29 mouse cellular contexts compared by ENCODE assay signal in the genomic region with DNA sequence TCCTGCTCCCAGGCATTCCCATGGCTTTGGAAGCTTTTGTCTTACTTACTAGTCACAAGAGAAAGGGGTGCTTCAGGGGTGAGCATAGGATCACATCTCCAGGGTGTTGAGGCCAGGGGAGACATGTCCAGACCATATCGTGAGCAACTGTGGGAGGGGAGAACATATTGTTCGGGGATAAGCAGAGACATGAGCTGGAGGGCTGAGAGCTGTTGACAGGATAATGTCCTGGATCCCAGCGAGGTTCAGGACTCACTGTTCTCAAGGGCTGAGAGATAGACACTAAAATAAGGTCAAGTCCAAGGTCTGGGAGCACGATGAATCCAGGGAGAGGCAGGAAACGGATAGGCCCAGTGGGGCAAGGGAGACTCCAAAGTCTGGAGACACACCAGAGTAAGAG. TPM values are rescaled to one million over a fixed set of nuclear protein-coding genes. Genes with fewer than 3 reads are reported as not detected.
DNase-seq lines count a peak whose midpoint lies in the region.
"Had no signal": no experiment of that assay in that cellular context is flagged by ENCODE, and none has a peak within 500 bp of the region (broad histone marks: within the 10 kb centered on the region; RNA-seq: fewer than 3 reads in every experiment).

No protein-coding gene starts in this region.

- 54% methylated on average over 5 of the region's 5 CpGs for WGBS in heart, embryonic 10.5 days

- no peaks in the 10 kb centered on the region for H3K27me3 ChIP-seq in heart, embryonic 10.5 days (ENCODE audit: insufficient read depth, poor library complexity, severe bottlenecking)
- H3K27me3 ChIP-seq: forebrain, embryonic 12.5 days; heart, embryonic 15.5 days; megakaryocyte, embryonic 14.5 days; neural tube, embryonic 13.5 days; stomach, embryonic 15.5 days had no signal

- no peak overlapping the region for H3K4me3 ChIP-seq in heart, embryonic 10.5 days
- H3K4me3 ChIP-seq: embryonic facial prominence, embryonic 10.5 days; forebrain, embryonic 12.5 days; heart, embryonic 15.5 days; left cerebral cortex, adult 2 months; neural tube, embryonic 13.5 days; stomach, embryonic 15.5 days had no signal

- DNase-seq in adrenal gland, adult 2 months = peak; percentile 39
- DNase-seq in adrenal gland, postnatal 4 days (ENCODE audit: low spot score in 2 of 2) = no peak
- peak; percentile 5 to 43 for DNase-seq in heart, adult 9 months (ENCODE audit: low spot score in 2 of 2)
- no peak for DNase-seq in heart, embryonic 10.5 days (ENCODE audit: low spot score)
- peak; percentile 24 to 58 for DNase-seq in adrenal gland, postnatal 36 days
- peak; percentile 51 for DNase-seq in testis, postnatal 10 days (ENCODE audit: low spot score)
- DNase-seq in MN1 (ENCODE audit: low spot score) = no peak
- DNase-seq in kidney, postnatal 25 days = no peak
- DNase-seq: cerebellum, adult 9-10 months; gastrocnemius, postnatal 10 days; kidney, adult 9 months; kidney, postnatal 36 days; layer of hippocampus, adult 9-11 months; left cerebral cortex, postnatal 4 days; liver, postnatal 0 days; lung, postnatal 10 days; midbrain, embryonic 14.5 days; right cerebral cortex, postnatal 25 days; thymus, postnatal 25 days had no signal

- H3K27ac ChIP-seq in heart, embryonic 10.5 days = no peak overlapping the region
- H3K27ac ChIP-seq: embryonic facial prominence, embryonic 10.5 days; forebrain, embryonic 12.5 days; heart, embryonic 15.5 days; left cerebral cortex, adult 2 months; neural tube, embryonic 13.5 days; stomach, embryonic 15.5 days had no signal

- no peaks in the 10 kb centered on the region for H3K9me3 ChIP-seq in heart, embryonic 10.5 days
- H3K9me3 ChIP-seq: embryonic facial prominence, embryonic 10.5 days; forebrain, embryonic 12.5 days; heart, embryonic 15.5 days; megakaryocyte, embryonic 14.5 days; neural tube, embryonic 13.5 days; stomach, embryonic 15.5 days had no signal

- no peaks in the 10 kb centered on the region for H3K4me1 ChIP-seq in heart, embryonic 10.5 days
- H3K4me1 ChIP-seq: embryonic facial prominence, embryonic 10.5 days; forebrain, embryonic 12.5 days; neural tube, embryonic 13.5 days; stomach, embryonic 15.5 days had no signal

- no peaks in the 10 kb centered on the region for H3K36me3 ChIP-seq in heart, embryonic 10.5 days
- H3K36me3 ChIP-seq: embryonic facial prominence, embryonic 10.5 days; forebrain, embryonic 12.5 days; heart, embryonic 15.5 days; neural tube, embryonic 13.5 days; stomach, embryonic 15.5 days had no signal

RNA-seq across cellular contexts. Expression of gene Bcl2l10, which starts 15.4 kb away (rescaled TPM):
- under 1 TPM; 0.23 to 0.24 TPM for total RNA-seq in adrenal gland, adult 2 months (2021)
- polyA plus RNA-seq in adrenal gland, adult 2 months (2012; rRNA removed) = 0.13 and 0.20 TPM in 2 replicates
- total RNA-seq in adrenal gland, postnatal 4 days (2021) = under 1 TPM in 1 of 2 experiments, not detected in 1; 0.25 TPM
- not detected in 2 replicates for polyA plus RNA-seq in heart, embryonic 10.5 days (2016; fragmentation: Nextera tagmentation; extraction: Ambion mirVana)
- total RNA-seq in adrenal gland, postnatal 36 days (2021) = under 1 TPM in 1 of 2 experiments, not detected in 1; 0.83 TPM
- total RNA-seq: common myeloid progenitor, adult 5-6 weeks; gastrocnemius, postnatal 10 days; left cerebral cortex, adult 2 months; liver, adult 2 months had no signal
- polyA plus RNA-seq: embryonic facial prominence, embryonic 10.5 days; forebrain, embryonic 12.5 days; heart, embryonic 15.5 days; hindbrain, embryonic 11.5 days; liver, adult 2 months; liver, postnatal 0 days; midbrain, embryonic 14.5 days; neural tube, embryonic 13.5 days; stomach, embryonic 15.5 days had no signal

RNA-seq across cellular contexts. Expression of gene Mapk6, which starts 46.8 kb away (rescaled TPM):
- total RNA-seq in adrenal gland, adult 2 months (2021) = 10 to 100 TPM; 36.2 to 39.0 TPM
- polyA plus RNA-seq in adrenal gland, adult 2 months (2012; rRNA removed) = 8.5 and 11.7 TPM in 2 replicates
- 10 to 100 TPM; 45.4 to 46.7 TPM for total RNA-seq in adrenal gland, postnatal 4 days (2021)
- 71.2 and 87.1 TPM in 2 replicates for polyA plus RNA-seq in heart, embryonic 10.5 days (2016; fragmentation: Nextera tagmentation; extraction: Ambion mirVana)
- total RNA-seq in adrenal gland, postnatal 36 days (2021) = 10 to 100 TPM; 36.2 to 49.2 TPM

RNA-seq across cellular contexts. Expression of gene Gnb5, which starts 56.9 kb away (rescaled TPM):
- 10 to 100 TPM; 35.4 to 62.6 TPM for total RNA-seq in adrenal gland, adult 2 months (2021)
- polyA plus RNA-seq in adrenal gland, adult 2 months (2012; rRNA removed) = 31.1 and 35.5 TPM in 2 replicates
- total RNA-seq in adrenal gland, postnatal 4 days (2021) = 10 to 100 TPM; 33.8 to 37.2 TPM
- 40.4 and 58.1 TPM in 2 replicates for polyA plus RNA-seq in heart, embryonic 10.5 days (2016; fragmentation: Nextera tagmentation; extraction: Ambion mirVana)
- total RNA-seq in adrenal gland, postnatal 36 days (2021) = 10 to 100 TPM; 48.8 to 52.4 TPM

Comparison
In these comparisons a context has a peak if more than half of its experiments do, and no peak if none do; other contexts are left out.
1. DNase-seq: peak in adrenal gland, adult 2 months (single experiment), heart, adult 9 months (2 of 2), adrenal gland, postnatal 36 days (2 of 2) and testis, postnatal 10 days (single experiment); none in adrenal gland, postnatal 4 days (0 of 2), heart, embryonic 10.5 days (single experiment), MN1 (single experiment) and kidney, postnatal 25 days (0 of 2).